Mouse (Mus musculus) hindbrain, embryonic 15.5 days (tissue): Measurements from ENCODE around the gene Fat4. TPM values are rescaled to one million over a fixed set of nuclear protein-coding genes. Genes with fewer than 3 reads are reported as not detected.
A peak's percentile ranks its signal among the peaks of the same experiment; 100 is the strongest.

ENCODE experiments used
- ATAC-seq: fragments of 200-750 bp; cut with Nextera tagmentation; 2 replicates; pipeline ENCODE4 v1.8.0; 2017; ENCODE audit warnings: low read depth, moderate number of reproducible peaks, moderate TSS enrichment; ENCODE audit not compliant: low FRiP score
- H3K27ac ChIP-seq: fragments of 300-500 bp; sonication (generic); replicated peaks from 2 replicates; pipeline ENCODE4 v1.5.1; 2015; ENCODE audit warnings: mild to moderate bottlenecking, inconsistent platforms
- H3K27me3 ChIP-seq: fragments of 300-500 bp; sonication (generic); 2 replicates; pipeline ENCODE4 v1.6.1; 2015; ENCODE audit warnings: control low read depth, inconsistent platforms
- H3K36me3 ChIP-seq: fragments of 300-500 bp; sonication (generic); 2 replicates; pipeline ENCODE4 v1.6.1; 2015; ENCODE audit warnings: control low read depth, inconsistent platforms
- H3K4me1 ChIP-seq: fragments of 300-500 bp; sonication (generic); replicated peaks from 2 replicates; pipeline ENCODE4 v1.6.1; 2015; ENCODE audit warnings: control low read depth, inconsistent platforms
- H3K4me2 ChIP-seq: fragments of 300-500 bp; sonication (generic); 2 replicates; pipeline ENCODE4 v1.6.1; 2015; ENCODE audit warnings: moderate library complexity, mild to moderate bottlenecking, inconsistent platforms
- H3K4me3 ChIP-seq: fragments of 300-500 bp; sonication (generic); 2 replicates; pipeline ENCODE4 v1.5.1; 2015; ENCODE audit warnings: mild to moderate bottlenecking, inconsistent platforms
- H3K9ac ChIP-seq: fragments of 300-500 bp; sonication (generic); 2 replicates; pipeline ENCODE4 v1.6.1; 2015; ENCODE audit warnings: inconsistent platforms
- H3K9me3 ChIP-seq: fragments of 300-500 bp; sonication (generic); 2 replicates; pipeline ENCODE4 v1.6.1; 2016; ENCODE audit warnings: control low read depth, inconsistent platforms
- WGBS: fragments of 180-500 bp; shearing (Covaris S2); methylation state at CpG from one replicate; pipeline ENCODE4 v1.1.7; 2015; 5-methylcytosine and 5-hydroxymethylcytosine counted together
- polyA plus RNA-seq: library from polyadenylated mRNA; unstranded; fragments of >200 nt; fragmentation: Nextera tagmentation; extraction: Ambion mirVana; gene quantifications from 2 replicates; pipeline ENCODE4 v1.2.1, GENCODE M21; 2015

Gene Fat4
- polyA plus RNA-seq, 1 experiment from 2014 or later, result 9.2 TPM

DNA sequence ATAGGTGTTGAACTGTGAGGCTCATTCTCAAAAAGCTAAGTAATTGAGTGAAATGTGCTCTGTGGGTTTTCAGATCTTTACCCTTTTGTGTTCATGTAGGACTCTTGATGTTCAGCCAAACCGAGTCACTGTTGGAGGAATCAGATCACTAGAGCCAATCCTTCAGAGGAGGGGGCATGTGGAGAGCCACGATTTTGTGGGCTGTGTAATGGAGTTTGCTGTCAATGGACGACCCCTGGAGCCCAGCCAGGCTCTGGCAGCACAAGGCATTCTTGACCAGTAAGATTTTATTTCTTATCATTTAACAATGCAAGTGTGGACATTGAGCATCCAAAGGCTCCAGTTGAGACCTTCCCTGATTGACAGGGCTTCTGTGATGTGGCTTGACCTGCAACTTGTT is 113.3 kb downstream of the Fat4 start:
- ATAC-seq, result no peak
- WGBS, result 44% methylated on average over 3 of the region's 3 CpGs
- H3K4me2 ChIP-seq, result no peak overlapping the region
- H3K27ac ChIP-seq, result no peak overlapping the region
- H3K4me3 ChIP-seq, result no peak overlapping the region
- peaks cover 34% of the 10 kb centered on the region for H3K36me3 ChIP-seq
- no peaks in the 10 kb centered on the region for H3K27me3 ChIP-seq
- no peaks in the 10 kb centered on the region for H3K4me1 ChIP-seq
- no peaks in the 10 kb centered on the region for H3K9me3 ChIP-seq
- H3K9ac ChIP-seq, result no peak overlapping the region

DNA sequence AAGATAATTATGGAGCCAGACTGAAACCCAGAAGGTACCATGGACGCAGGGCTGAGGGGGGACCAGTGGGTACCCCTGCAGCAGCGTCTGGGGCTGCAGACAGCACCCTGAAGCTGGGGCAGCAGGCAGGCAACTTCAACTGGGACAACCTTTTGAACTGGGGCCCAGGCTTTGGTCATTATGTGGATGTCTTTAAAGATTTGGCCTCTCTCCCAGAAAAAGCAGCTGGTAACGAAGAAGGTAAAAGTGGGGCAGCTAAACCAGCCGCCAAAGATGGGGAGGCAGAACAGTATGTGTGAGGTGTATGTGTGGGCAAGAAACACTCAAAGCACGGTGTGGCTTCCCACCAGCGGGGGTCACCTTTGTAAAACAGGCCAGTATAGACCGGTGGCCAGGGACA is 123.8 kb downstream of the Fat4 start:
- WGBS, result 62% methylated on average over 7 of the region's 7 CpGs
- H3K27me3 ChIP-seq, result no peaks in the 10 kb centered on the region
- no peaks in the 10 kb centered on the region for H3K9me3 ChIP-seq
- ATAC-seq, result peak; percentile 77
- no peak overlapping the region for H3K4me3 ChIP-seq
- H3K36me3 ChIP-seq, result peaks cover 35% of the 10 kb centered on the region
- no peaks in the 10 kb centered on the region for H3K4me1 ChIP-seq
- 0 out of 2 replicates have a peak overlapping the region, but pooled peaks have one; percentile 5 for H3K27ac ChIP-seq
- H3K9ac ChIP-seq, result no peak overlapping the region
- H3K4me2 ChIP-seq, result no peak overlapping the region

DNA sequence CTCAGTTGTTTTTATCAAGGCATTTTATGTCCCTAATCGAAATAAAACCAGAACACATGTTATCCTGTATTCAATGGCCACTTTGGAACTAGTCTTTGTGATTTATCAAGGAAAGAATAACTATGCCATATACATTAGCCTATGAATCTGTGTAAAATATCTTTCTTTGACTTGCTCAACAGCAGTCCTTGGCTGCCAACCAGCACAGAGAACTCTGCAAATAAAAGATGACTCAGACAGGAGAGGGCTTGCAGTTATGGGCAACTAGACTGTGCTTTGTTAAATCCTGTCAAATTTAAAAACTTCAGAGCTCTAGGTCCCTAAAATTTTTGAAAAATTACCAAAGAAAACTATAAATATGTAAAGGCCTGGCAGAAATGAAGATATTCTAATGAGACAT is 130.9 kb downstream of the Fat4 start:
- ATAC-seq, result no peak
- no peaks in the 10 kb centered on the region for H3K4me1 ChIP-seq
- H3K27me3 ChIP-seq, result no peaks in the 10 kb centered on the region
- H3K4me2 ChIP-seq, result no peak overlapping the region
- no peaks in the 10 kb centered on the region for H3K9me3 ChIP-seq
- H3K27ac ChIP-seq, result no peak overlapping the region
- H3K36me3 ChIP-seq, result no peaks in the 10 kb centered on the region
- no peak overlapping the region for H3K9ac ChIP-seq
- WGBS, result 79% methylated on average over 1 of the region's 1 CpGs
- H3K4me3 ChIP-seq, result no peak overlapping the region

DNA sequence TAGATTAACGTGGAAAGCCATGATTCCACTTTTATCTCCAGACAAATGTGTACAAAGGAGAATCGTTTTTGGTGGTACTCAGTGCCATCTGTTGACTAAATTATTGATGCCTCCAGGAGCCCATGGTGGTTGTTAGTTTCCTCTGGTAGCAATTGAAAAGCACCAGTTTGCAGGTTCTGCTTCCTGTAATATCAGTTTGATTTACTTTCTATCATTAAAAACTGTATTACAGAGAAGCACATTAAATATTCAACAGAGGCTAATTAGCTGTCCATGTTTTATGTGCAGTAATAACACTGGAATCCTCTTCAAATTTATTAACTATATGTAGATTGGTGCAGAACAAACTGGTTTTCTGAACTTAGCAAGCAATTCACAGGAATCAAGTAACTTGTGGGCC is 149.4 kb downstream of the Fat4 start:
- Histone ChIP-seq H3K9me3 (no peaks in the 10 kb centered on the region), H3K27ac (no peak overlapping the region), H3K36me3 (no peaks in the 10 kb centered on the region), H3K9ac (no peak overlapping the region), H3K4me1 (no peaks in the 10 kb centered on the region), H3K4me2 (no peak overlapping the region), H3K4me3 (no peak overlapping the region), H3K27me3 (no peaks in the 10 kb centered on the region)
- peak; percentile 61; the same call in 1 of the 2 replicates for ATAC-seq
- 66% methylated on average over 2 of the region's 2 CpGs for WGBS

DNA sequence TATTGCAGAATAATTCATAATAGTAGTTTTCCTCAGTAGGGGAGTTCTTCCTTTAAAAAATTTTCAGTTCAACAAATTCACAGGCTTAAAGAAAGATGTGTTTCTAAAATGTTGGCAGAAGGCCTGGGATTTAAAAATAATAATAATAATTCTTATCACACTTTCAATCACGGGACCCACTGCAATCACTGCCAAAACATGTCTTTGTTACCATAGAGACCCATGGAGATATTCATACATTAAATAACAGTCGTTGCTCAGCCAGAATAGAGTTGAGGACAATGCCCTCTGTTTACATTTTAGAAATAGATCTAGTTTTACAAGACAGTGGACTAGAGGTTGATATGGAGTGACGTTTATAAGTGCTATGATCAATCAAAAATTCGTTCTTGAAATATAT is 159.7 kb downstream of the Fat4 start:
- no peak for ATAC-seq
- H3K4me2 ChIP-seq, result no peak overlapping the region
- H3K4me1 ChIP-seq, result no peaks in the 10 kb centered on the region
- no peaks in the 10 kb centered on the region for H3K9me3 ChIP-seq
- H3K9ac ChIP-seq, result no peak overlapping the region
- WGBS, result 51% methylated on average over 4 of the region's 4 CpGs
- no peaks in the 10 kb centered on the region for H3K27me3 ChIP-seq
- no peak overlapping the region for H3K4me3 ChIP-seq
- no peaks in the 10 kb centered on the region for H3K36me3 ChIP-seq
- no peak overlapping the region for H3K27ac ChIP-seq

DNA sequence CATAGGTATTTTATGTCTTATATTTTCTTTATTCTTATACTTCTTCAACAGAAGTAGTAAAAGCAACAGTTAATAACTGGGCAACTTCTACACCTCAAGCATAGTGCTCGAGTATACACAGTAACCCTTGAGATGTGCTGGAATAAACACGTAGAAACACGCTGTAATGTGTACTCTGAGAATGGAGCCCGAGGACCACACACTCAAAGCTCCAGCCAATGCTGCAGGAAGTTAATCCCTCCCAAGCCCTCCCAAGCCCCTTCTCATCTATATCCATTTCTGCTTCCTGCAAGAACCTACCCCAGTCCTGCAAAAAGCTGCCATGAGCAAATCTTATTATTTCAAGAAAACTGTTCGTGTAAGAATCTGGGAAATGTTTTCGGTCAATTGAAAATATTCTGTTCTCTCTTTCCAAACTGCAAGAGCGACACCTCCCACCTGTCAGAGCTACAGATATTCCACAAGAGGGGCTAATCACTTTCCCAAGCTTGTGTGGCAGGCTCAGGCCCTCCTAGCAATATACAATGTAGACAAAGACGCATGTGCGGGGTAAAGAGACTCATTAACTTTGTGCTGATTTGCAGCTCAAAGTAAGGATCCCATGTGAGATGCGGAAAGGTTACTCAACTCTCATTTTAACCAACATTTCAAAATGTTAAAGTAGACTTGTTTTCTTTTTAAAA is 161.0 kb downstream of the Fat4 start:
- no peak overlapping the region for H3K4me2 ChIP-seq
- H3K9ac ChIP-seq, result no peak overlapping the region
- H3K27me3 ChIP-seq, result no peaks in the 10 kb centered on the region
- WGBS, result 68% methylated on average over 10 of the region's 10 CpGs
- no peaks in the 10 kb centered on the region for H3K4me1 ChIP-seq
- no peaks in the 10 kb centered on the region for H3K36me3 ChIP-seq
- no peak for ATAC-seq
- H3K4me3 ChIP-seq, result no peak overlapping the region
- H3K9me3 ChIP-seq, result no peaks in the 10 kb centered on the region
- H3K27ac ChIP-seq, result no peak overlapping the region

GRCm38 (mm10) chr3:39048304-39048667 is 161.5 kb downstream of the Fat4 start:
- Histone ChIP-seq H3K4me1 (peaks cover 5% of the 10 kb centered on the region; the same call in 1 of the 2 replicates), H3K4me2 (no peak overlapping the region), H3K27me3 (no peaks in the 10 kb centered on the region), H3K9ac (no peak overlapping the region), H3K9me3 (no peaks in the 10 kb centered on the region), H3K4me3 (no peak overlapping the region), H3K36me3 (no peaks in the 10 kb centered on the region), H3K27ac (no peak overlapping the region)
- no peak for ATAC-seq
- WGBS, result 40% methylated on average over 5 of the region's 5 CpGs

DNA sequence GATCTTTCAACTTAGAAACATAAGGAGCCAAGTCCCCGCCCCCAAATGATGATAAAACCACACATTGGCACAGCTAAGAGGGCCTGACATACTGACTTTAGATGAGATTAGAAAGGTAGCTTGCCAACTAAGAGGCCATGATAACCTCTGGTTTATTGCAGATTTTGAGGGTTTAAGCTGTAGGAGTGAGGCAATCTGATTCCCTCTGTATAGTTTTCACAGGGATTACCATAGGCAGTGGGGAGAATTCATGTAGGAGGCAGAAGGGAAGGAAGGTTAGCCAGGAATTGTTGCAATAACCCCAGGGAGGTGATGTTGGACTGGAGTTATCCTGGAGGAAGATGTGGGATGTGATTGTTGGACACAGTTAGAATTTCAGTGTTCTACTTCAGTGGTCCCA is 163.4 kb downstream of the Fat4 start:
- Histone ChIP-seq H3K9ac (no peak overlapping the region), H3K27ac (no peak overlapping the region), H3K27me3 (no peaks in the 10 kb centered on the region), H3K4me1 (peaks cover 8% of the 10 kb centered on the region; the same call in 1 of the 2 replicates), H3K36me3 (no peaks in the 10 kb centered on the region), H3K4me2 (no peak overlapping the region), H3K4me3 (no peak overlapping the region), H3K9me3 (no peaks in the 10 kb centered on the region)
- WGBS, result 94% methylated on average over 1 of the region's 1 CpGs
- no peak for ATAC-seq

GRCm38 (mm10) chr3:39053072-39053471 is 166.3 kb downstream of the Fat4 start:
- Histone ChIP-seq H3K4me1 (peaks cover 8% of the 10 kb centered on the region; the same call in 1 of the 2 replicates), H3K4me2 (no peak overlapping the region), H3K36me3 (no peaks in the 10 kb centered on the region), H3K9ac (no peak overlapping the region), H3K27me3 (no peaks in the 10 kb centered on the region), H3K4me3 (no peak overlapping the region), H3K27ac (no peak overlapping the region), H3K9me3 (no peaks in the 10 kb centered on the region)
- 20% methylated on average over 6 of the region's 6 CpGs for WGBS
- ATAC-seq, result peak; percentile 79
